Mouse (Mus musculus) MEL-GATA-1-ER (cell line): ENCODE results near the gene Thrap3.
"Not testable (repeated sequence)": the region's sequence is repeated elsewhere in the genome, so short reads cannot be mapped to it uniquely, and the experiment has no call there.

ENCODE experiments used
- DNase-seq: peaks from one replicate; pipeline ENCODE4 v3.0.0-alpha.2; 2012; ENCODE audit warnings: low read depth; ENCODE audit errors: extremely low read depth

Thrap3 gene

DNA sequence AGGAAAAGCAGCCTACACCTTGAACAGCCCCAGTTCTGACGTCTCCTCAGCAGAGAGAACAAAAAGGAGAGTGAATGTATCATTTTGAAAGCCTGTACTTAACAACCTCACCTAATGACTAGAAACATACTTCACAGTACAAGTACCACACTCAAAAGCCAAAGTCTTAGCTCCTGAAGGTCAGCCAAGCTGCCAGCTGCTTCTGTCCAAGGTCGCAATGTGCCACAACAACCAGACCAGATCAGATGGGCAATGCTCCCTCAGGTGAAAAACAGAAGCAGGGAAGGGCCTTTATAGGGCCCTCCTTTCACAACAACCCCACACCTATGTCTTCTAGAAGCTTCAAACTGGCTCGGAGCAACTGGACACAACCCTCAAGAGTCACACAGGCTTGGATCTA lies 36.5 kb downstream of the Thrap3 start:
- DNase-seq = no peak

- DNase-seq = not testable (repeated sequence)
These were observed 37.5 kb downstream of the Thrap3 start for GRCm38 (mm10) chr4:126165092-126165491.

- DNase-seq = no peak
These were observed 38.9 kb downstream of the Thrap3 start for GRCm38 (mm10) chr4:126163685-126164084.

DNA sequence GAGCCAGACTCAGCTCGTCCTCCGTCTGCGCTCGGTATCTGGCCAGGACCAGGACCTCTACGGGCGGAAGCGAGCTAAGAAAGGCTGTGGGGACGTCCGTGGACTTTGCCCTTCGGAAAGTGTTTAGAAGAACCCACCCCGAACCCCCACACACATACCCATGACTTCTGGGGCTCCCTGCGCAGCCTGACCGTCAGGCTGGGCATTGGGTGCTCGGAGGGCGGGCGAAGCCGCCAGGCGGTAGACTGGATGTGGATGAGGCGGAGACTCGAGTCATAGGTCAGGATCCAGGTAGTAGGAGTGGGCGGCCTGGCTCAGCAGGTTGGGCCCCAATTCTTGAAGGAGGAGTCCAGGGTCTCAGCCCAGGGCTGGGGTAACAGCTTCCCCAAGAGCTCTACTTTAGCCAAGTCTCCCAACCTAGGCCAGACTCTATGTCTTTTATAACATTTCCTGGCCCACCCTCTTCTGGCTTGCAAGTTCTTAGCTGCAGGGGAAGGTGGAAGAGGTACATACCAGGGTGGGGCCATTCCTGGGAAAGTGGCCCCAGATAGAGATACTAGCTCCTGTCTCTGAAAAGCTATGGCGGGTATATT lies 39.4 kb downstream of the Thrap3 start, which contains the start of gene Sh3d21:
Gene Sh3d21 (minus strand): TSS at position 425 of the 593 bp plus-strand sequence.
- no peak for DNase-seq

DNA sequence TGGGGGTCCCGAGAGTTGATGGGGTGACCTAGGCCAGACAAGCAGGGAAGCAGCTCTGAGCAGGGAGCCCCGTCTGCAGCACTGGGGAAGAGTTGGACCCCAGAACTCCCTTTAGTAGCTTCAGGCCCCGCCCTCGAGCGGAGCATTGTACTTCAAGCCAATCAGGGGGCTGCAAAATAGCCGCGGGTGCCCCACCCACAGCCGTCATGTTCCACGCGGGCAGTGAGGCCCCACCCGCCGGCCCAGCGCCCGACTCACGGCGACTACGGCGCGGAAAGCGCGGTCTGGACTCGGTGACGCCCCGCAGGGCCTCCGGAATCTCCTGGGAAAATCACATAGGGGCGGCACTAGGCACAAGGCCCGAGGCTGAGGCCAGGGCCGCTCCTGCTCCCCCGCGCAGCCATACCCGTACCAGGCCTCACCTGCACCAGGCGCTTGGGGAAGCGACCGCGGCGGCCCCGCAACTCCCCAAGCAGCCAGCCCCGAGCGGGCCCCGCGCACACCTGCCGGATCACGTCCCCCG lies 40.0 kb downstream of the Thrap3 start:
- DNase-seq = peak; percentile 67

GRCm38 (mm10) chr4:126161986-126162385 lies 40.6 kb downstream of the Thrap3 start:
- no peak for DNase-seq

- DNase-seq = no peak
These were observed 41.1 kb downstream of the Thrap3 start for GRCm38 (mm10) chr4:126161456-126161855.

DNA sequence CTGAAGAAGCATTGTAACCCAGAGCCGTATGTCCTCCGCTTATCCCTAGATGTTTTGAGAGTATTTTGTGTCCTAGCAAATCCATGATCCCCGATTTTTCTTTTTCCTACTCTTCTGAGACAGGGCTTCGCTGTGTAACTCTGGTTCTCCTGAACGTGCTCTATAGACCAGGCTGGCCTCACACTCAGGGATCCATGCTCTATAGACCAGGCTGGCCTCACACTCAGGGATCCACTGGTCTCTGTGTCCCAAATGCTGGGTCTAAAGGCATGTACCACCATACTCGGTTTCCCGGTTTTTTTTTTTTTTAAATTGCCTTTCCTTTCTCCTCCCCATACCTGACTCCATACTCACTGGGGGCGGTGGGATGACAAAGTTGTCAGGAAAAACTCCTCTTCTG lies 41.6 kb downstream of the Thrap3 start:
- DNase-seq = no peak

DNA sequence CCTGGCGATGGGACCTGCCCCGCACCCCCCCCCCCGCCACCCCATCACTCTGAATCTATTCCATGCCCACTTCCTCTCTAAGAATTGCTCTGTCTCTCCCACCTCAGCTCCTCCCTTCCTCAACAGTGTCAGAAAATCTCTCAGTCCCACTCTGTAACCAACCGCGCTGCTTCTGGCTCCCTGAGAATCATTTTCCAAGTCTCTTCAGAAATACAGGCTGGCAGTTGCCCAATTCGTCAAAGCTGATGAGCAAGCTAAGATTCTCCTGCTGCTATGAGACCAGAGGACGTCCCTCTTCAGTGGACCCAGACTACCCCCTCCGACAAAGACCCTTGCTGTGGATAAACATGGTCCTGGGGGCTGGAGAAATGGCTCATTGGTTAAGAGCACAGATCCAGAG lies 43.1 kb downstream of the Thrap3 start:
- no peak for DNase-seq

GRCm38 (mm10) chr4:126157562-126157961 lies 45.0 kb downstream of the Thrap3 start:
- DNase-seq = no peak

DNA sequence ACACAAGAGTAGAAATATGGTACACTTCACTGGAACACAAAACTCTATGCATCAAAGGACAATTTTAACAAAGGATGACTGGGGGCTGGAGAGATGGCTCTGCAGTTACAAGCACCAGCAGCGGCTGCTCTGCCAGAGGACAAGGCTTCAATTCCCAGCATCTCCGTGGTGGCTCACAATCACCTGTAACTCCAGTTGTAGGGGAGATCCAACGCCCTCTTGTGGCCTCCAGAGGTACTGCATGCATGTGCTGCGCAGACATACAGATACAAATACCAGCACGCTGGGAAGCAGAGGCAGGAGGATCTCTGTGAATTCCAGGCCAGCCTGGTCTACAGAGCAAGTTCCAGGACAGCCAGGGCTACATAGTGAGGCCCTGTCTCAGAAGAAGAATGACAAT lies 45.9 kb downstream of the Thrap3 start:
- no peak for DNase-seq

DNA sequence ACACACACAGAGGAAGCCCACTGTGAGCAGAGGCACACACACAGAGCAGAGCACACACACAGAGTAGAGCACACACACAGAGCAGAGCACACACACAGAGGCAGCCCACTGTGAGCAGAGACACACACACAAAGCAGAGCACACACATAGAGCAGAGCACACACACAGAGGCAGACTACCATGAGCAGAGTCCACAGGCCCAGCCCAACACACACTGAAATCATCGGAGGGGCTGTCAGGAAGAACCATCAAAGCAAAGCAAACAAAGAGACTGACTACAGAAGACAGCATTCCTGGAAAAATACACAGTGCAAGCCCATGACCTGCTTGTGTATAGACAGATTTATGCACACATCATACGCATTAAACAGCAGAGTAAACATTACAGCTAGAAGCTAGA lies 46.7 kb downstream of the Thrap3 start:
- DNase-seq = no peak

DNA sequence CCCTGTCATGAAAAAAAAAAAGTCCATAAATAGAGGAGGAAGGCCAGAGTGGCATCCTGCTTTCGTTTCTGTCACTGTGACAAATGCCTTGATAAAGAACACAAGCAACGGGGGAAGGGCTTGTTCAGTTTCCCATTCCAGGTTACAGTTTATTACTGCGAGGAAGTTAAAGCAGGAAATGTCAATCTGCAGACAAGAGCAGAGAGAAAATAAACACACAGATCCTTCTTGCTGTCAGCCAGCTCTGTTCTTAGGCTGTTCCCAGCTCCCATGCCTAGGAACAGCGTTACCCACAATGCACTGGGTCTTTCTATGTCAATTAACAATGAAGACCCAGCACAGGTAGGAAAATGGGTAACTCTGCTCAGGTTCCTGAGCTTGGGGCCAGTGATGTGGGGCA lies 47.4 kb downstream of the Thrap3 start:
- DNase-seq = no peak

DNA sequence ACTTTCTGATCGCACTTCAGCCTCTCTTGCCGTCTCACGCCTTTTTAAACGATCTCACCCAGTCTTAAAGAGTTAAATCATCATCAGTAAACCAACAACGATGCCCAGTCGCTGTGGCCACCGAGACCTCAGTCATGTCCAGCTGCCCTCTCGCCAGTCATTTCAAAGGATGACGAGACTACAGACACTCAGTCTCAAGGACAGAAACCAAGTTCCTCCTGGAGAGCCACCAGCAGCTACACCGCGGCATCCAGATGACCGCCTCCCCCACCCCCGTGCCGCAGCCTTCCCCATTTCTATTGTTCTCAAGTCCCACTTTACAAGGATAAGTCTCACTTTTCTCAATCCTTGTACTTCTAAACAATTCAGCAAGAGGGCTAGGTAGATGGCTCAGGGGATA lies 49.7 kb downstream of the Thrap3 start:
- DNase-seq = no peak

GRCm38 (mm10) chr4:126151701-126152440 lies 50.7 kb downstream of the Thrap3 start:
- no peak for DNase-seq

- no peak for DNase-seq
These were observed 51.6 kb downstream of the Thrap3 start for GRCm38 (mm10) chr4:126150949-126151320.

DNA sequence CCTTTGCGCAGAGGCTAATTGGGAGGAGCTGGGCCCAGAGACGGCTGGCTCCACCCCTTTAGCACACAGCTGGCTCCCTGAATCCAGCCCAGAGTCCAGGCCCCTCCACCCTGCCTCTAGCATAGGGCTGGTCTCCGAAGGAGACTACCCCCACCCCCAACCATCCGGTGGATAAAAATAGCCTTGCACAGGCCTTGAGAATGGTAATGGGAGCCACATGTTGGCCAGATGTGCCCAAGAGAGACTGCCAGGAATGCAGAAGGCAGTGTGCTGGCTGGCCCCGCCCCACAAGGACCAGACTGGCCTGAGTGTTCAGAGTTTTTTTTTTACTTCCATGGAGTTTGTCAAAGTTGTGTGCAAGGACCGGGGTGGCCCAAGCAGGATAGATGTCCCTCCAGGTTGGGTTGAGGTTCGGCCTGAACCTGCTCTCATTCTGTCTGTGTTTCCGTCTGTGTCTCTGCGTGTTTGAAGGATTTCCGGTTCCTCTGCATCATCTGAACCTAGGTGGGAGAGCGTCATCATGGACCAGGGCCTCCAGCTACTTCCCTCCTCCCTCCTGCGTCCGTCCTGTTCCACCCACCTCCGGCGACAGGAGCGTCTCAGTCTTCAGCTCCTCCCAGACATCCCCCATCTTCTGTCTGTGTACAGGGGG lies 52.1 kb downstream of the Thrap3 start:
- DNase-seq = no peak

GRCm38 (mm10) chr4:126149798-126150197 lies 52.8 kb downstream of the Thrap3 start:
- DNase-seq = no peak

- no peak for DNase-seq
These were observed 53.4 kb downstream of the Thrap3 start for GRCm38 (mm10) chr4:126149041-126149676.

- DNase-seq = no peak
These were observed 54.2 kb downstream of the Thrap3 start for GRCm38 (mm10) chr4:126148161-126148961.

DNA sequence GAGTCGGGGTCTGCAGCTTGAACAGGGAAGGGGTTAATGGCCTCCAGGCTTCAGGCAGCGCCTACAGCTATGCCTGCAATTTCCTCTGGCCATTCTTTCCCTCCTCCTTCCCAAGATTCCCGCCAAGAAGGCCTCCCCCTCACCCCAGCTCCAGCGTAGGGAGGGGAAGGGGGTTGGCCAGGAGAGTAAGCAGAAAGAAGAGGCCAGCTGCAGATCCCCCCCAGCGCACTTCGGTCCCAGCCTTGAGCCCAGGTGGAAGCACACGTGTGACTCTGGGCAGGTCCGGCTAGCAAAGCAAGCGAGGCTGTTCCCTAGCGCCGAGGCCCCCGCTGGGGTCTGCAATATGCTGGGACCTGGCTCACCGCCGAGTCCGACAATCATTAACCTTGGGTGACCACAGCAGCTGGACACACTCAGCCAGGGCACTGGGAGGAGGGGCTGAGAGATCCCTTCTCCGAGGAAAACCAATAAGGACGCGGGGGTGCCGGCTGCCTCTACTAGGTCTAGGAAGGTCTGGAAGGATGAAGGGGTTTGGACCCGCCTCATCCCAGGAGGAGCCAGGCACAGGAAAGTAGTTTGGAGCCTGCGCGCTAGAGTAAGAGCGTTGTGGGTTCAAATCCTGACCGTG lies 54.9 kb downstream of the Thrap3 start, which contains the start of gene Eva1b:
Gene Eva1b (plus strand): TSS at position 212 of the 628 bp plus-strand sequence.
- DNase-seq = no peak
